Mouse (Mus musculus) C2C12 (cell line): ENCODE data around the gene Sugp2.

Source experiments
- CTCF ChIP-seq: IDR thresholded peaks from one replicate; pipeline ENCODE4 v1.5.1; 2011; ENCODE audit not compliant: control insufficient read depth, insufficient read depth, insufficient read length
- MAX ChIP-seq: IDR thresholded peaks from one replicate; pipeline ENCODE4 v1.6.1; 2011; ENCODE audit warnings: mild to moderate bottlenecking, control low read depth
- MYOD1 ChIP-seq: IDR thresholded peaks from one replicate; pipeline ENCODE4 v1.6.1; 2011; ENCODE audit warnings: low read depth; ENCODE audit not compliant: control insufficient read depth, insufficient read length
- MYOG ChIP-seq: IDR thresholded peaks from one replicate; pipeline ENCODE4 v1.6.1; 2011; ENCODE audit not compliant: control insufficient read depth, insufficient read length; ENCODE audit errors: extremely low read depth
- USF1 ChIP-seq: IDR thresholded peaks from one replicate; pipeline ENCODE4 v1.6.1; 2011; ENCODE audit warnings: low read depth, mild to moderate bottlenecking, control low read depth, moderate library complexity

DNA sequence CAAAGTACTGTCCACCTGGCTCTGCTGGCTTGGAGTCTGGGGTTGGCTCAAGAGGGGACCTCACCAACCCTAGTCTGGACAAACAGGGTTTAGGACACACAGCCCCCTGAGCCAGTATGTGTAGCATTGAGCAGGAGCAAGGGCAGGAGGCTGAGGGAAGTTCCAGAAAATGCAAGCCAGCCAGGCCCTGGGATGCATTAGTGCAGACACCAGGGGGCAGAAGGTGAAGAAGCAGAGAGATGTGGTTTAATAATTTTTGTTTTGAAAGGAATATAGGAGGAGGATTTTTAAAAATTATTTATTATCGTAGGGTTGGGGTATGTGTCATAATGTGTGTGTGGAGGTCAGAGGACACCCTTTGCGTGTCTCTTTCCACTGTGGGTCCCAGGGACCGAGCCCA is 89.7 kb downstream of the Sugp2 start:
- no peak for TF ChIP-seq MAX
- TF ChIP-seq CTCF, result no peak
- TF ChIP-seq USF1, result no peak
- TF ChIP-seq MYOG, result no peak
- TF ChIP-seq MYOD1, result no peak
